14 mouse cellular contexts compared by ENCODE assay signal in genomic region chr7:37746133-37746761, GRCm38 (mm10). TPM values are rescaled to one million over a fixed set of nuclear protein-coding genes. Genes with fewer than 3 reads are reported as not detected.
DNase-seq lines count a peak whose midpoint lies in the region; ATAC-seq and TF ChIP-seq lines count a peak whose summit lies in the region.
"Had no signal": no experiment of that assay in that cellular context is flagged by ENCODE, and none has a peak within 500 bp of the region (broad histone marks: within the 10 kb centered on the region; RNA-seq: fewer than 3 reads in every experiment).

No protein-coding gene starts in this region.

- DNase-seq in heart, embryonic 10.5 days (ENCODE audit: low spot score), result no peak
- DNase-seq in heart, postnatal 25 days (ENCODE audit: low spot score), result no peak
- DNase-seq in layer of hippocampus, adult 9-11 months, result peak; percentile 52
- no peak for DNase-seq in layer of hippocampus, adult 8-10 months (ENCODE audit: low spot score in 2 of 2)
- DNase-seq in forebrain, embryonic 14.5 days (ENCODE audit: low spot score), result peak; percentile 39
- DNase-seq in midbrain, postnatal 0 days (ENCODE audit: low spot score), result no peak
- DNase-seq: adrenal gland, postnatal 14 days; cerebellum, adult 9-11 months; gastrocnemius, postnatal 36 days; kidney, adult 8-10 months had no signal

- no peak overlapping the region; the same call in 1 of the 2 replicates for H3K4me2 ChIP-seq in forebrain, embryonic 14.5 days (ENCODE audit: low read length)
- peak overlapping the region; percentile 15; the same call in 1 of the 2 replicates for H3K4me2 ChIP-seq in midbrain, postnatal 0 days (ENCODE audit: low read depth, low read length, poor library complexity, severe bottlenecking)
- H3K4me2 ChIP-seq: liver, embryonic 11.5 days; stomach, embryonic 15.5 days had no signal

- TF ChIP-seq CTCF in midbrain, postnatal 0 days (IDR thresholded peaks at IDR 0.05), result no peak

- intact Hi-C loops in heart, postnatal 25 days (cut with DNase I), result loop anchor here (10.0 kb wide), 1 partner anchor 121 kb away; no protein-coding TSS in a partner anchor

- no peaks in the 10 kb centered on the region for H3K9me3 ChIP-seq in heart, embryonic 10.5 days
- H3K9me3 ChIP-seq in forebrain, embryonic 14.5 days (replicated peaks; ENCODE audit: control insufficient read depth, low read length), result no peaks in the 10 kb centered on the region
- H3K9me3 ChIP-seq in midbrain, postnatal 0 days (ENCODE audit: low read length), result no peaks in the 10 kb centered on the region
- H3K9me3 ChIP-seq: stomach, embryonic 15.5 days had no signal

- peaks cover 13% of the 10 kb centered on the region; the same call in 1 of the 2 replicates for H3K27me3 ChIP-seq in heart, embryonic 10.5 days (ENCODE audit: insufficient read depth, poor library complexity, severe bottlenecking)
- no peaks in the 10 kb centered on the region for H3K27me3 ChIP-seq in forebrain, embryonic 14.5 days (replicated peaks; ENCODE audit: control insufficient read depth, insufficient read depth, low read length)
- no peaks in the 10 kb centered on the region for H3K27me3 ChIP-seq in midbrain, postnatal 0 days (ENCODE audit: insufficient read depth, low read length)
- H3K27me3 ChIP-seq: stomach, embryonic 15.5 days had no signal

- no peaks in the 10 kb centered on the region for H3K36me3 ChIP-seq in heart, embryonic 10.5 days
- H3K36me3 ChIP-seq in forebrain, embryonic 14.5 days (ENCODE audit: control insufficient read depth, insufficient read depth, low read length), result no peaks in the 10 kb centered on the region
- H3K36me3 ChIP-seq in midbrain, postnatal 0 days (ENCODE audit: insufficient read depth, low read length), result no peaks in the 10 kb centered on the region
- H3K36me3 ChIP-seq: stomach, embryonic 15.5 days had no signal

- no peak overlapping the region for H3K27ac ChIP-seq in heart, embryonic 10.5 days
- peak overlapping the region; percentile 60 for H3K27ac ChIP-seq in forebrain, embryonic 14.5 days (ENCODE audit: low read depth, low read length)
- H3K27ac ChIP-seq in midbrain, postnatal 0 days (ENCODE audit: low read depth, low read length), result no peak overlapping the region
- H3K27ac ChIP-seq: stomach, embryonic 15.5 days had no signal

- H3K4me3 ChIP-seq in heart, embryonic 10.5 days, result peak overlapping the region; percentile 15; the same call in 1 of the 2 replicates
- no peak overlapping the region for H3K4me3 ChIP-seq in forebrain, embryonic 14.5 days (ENCODE audit: low read depth, low read length)
- no peak overlapping the region for H3K4me3 ChIP-seq in midbrain, postnatal 0 days (ENCODE audit: low read depth, low read length)
- H3K4me3 ChIP-seq: stomach, embryonic 15.5 days had no signal

- H3K4me1 ChIP-seq in heart, embryonic 10.5 days, result peaks cover 14% of the 10 kb centered on the region
- peaks cover 23% of the 10 kb centered on the region for H3K4me1 ChIP-seq in forebrain, embryonic 14.5 days (ENCODE audit: control insufficient read depth, insufficient read depth, low read length)
- 0 out of 2 replicates have a peak, but pooled peaks cover 2% of the 10 kb centered on the region for H3K4me1 ChIP-seq in midbrain, postnatal 0 days (ENCODE audit: insufficient read depth, low read length)

- no peak overlapping the region for H3K9ac ChIP-seq in forebrain, embryonic 14.5 days (ENCODE audit: low read length)
- no peak overlapping the region for H3K9ac ChIP-seq in midbrain, postnatal 0 days (replicated peaks; ENCODE audit: low read length, poor library complexity, severe bottlenecking)
- H3K9ac ChIP-seq: stomach, embryonic 15.5 days had no signal

- ATAC-seq in forebrain, embryonic 14.5 days, result no peak
- no peak for ATAC-seq in midbrain, postnatal 0 days (ENCODE audit: low FRiP score)
- ATAC-seq in megakaryocyte progenitor cell, adult 5-6 weeks (replicated peaks; ENCODE audit: poor library complexity), result no peak
- no peak for ATAC-seq in megakaryocyte, adult 5-6 weeks (ENCODE audit: poor library complexity, severe bottlenecking)

- 24% methylated on average over 13 of the region's 13 CpGs for WGBS in heart, embryonic 10.5 days
- whole genome bisulfite sequencing in forebrain, embryonic 14.5 days, result 17% methylated on average over 12 of the region's 13 CpGs
- 16% methylated on average over 12 of the region's 13 CpGs for WGBS in midbrain, postnatal 0 days

RNA-seq across cellular contexts. Expression of gene Zfp536, which starts 27.2 kb away (rescaled TPM):
- 2.0 and 2.4 TPM in 2 replicates for polyA plus RNA-seq in heart, embryonic 10.5 days (2016; fragmentation: Nextera tagmentation; extraction: Ambion mirVana)
- total RNA-seq in heart, postnatal 25 days (2021), result 10 to 100 TPM in 1 of 2 experiments, 1 to 10 TPM in 1; 7.4 to 10.1 TPM
- 10 to 100 TPM; 48.4 to 50.9 (median 49.8) TPM for total RNA-seq in layer of hippocampus, adult 8-10 months (2022)
- polyA plus RNA-seq in forebrain, embryonic 14.5 days (2014; fragmentation: Nextera tagmentation; extraction: Ambion mirVana), result 21.8 and 26.2 TPM in 2 replicates
- 43.1 and 48.2 TPM in 2 replicates for total RNA-seq in midbrain, postnatal 0 days (2014; rRNA removed)
- polyA plus RNA-seq in midbrain, postnatal 0 days (2015; fragmentation: Nextera tagmentation; extraction: Ambion mirVana), result 14.7 and 16.4 TPM in 2 replicates
- not detected in 2 replicates for total RNA-seq in megakaryocyte progenitor cell, adult 5-6 weeks (2015)
- not detected in 2 replicates for total RNA-seq in megakaryocyte progenitor cell, adult 5-6 weeks (2017)
- 0.13 TPM in 1 of 2 replicates, not detected in the other for total RNA-seq in megakaryocyte, adult 5-6 weeks (2015)
- total RNA-seq in megakaryocyte, adult 5-6 weeks (2017), result 0.33 TPM in 1 of 2 replicates, not detected in the other

Comparison
In these comparisons a context has a peak if more than half of its experiments do, and no peak if none do; other contexts are left out.
1. DNase-seq: peak in layer of hippocampus, adult 9-11 months (single experiment) and forebrain, embryonic 14.5 days (single experiment); none in heart, embryonic 10.5 days (single experiment), heart, postnatal 25 days (single experiment), layer of hippocampus, adult 8-10 months (0 of 2) and midbrain, postnatal 0 days (single experiment).
2. RNA of gene Zfp536, which starts 27.2 kb away (total RNA-seq): 48.4 to 50.9 TPM in layer of hippocampus, adult 8-10 months, 43.1 to 48.2 TPM in midbrain, postnatal 0 days and 7.4 to 10.1 TPM in heart, postnatal 25 days; 0.13 to 0.33 TPM in megakaryocyte, adult 5-6 weeks and not detected in megakaryocyte progenitor cell, adult 5-6 weeks; every median in the first group is over 4 times any median in the second.